Mouse (Mus musculus) heart, adult 8-10 months (tissue): ENCODE results near the gene Tie1. TPM values are rescaled to one million over a fixed set of nuclear protein-coding genes. Genes with fewer than 3 reads are reported as not detected.
"Not testable (repeated sequence)": the region's sequence is repeated elsewhere in the genome, so short reads cannot be mapped to it uniquely, and the experiment has no call there.

ENCODE experiments used
- DNase-seq: peaks from one replicate; pipeline ENCODE4 v3.0.0; 2022; ENCODE audit warnings: low spot score
- total RNA-seq, 4 experiments: library from RNA; stranded (reverse); gene quantifications; 2 replicates each; pipeline ENCODE4 v1.2.4; 2022

Tie1 gene
- total RNA-seq, result 10 to 100 TPM; 50.0 to 57.6 (median 56.7) TPM

DNA sequence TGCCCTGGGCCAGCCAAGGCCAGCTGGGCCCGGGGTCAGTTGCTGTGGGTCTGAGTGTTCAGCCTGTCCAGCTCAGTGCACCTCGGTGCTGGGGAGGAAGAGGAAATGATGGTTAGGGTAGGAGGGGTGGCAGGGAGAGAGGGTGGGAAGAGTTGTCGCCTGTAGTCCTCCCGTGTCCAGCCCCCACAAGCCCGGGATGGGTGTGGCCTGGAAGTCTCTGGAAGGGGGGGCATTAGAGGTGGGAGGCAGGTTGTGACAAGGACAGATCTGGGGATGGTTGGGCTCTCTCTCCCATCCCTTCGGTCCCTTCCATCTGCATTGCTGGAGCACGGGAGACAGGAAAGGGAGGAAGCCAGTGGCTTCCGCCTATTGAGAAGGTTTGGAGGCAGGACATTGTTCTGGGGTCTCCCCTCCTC, at the start of gene Tie1:
TSS of gene Tie1 (minus strand) at position 345 of the 416 bp plus-strand sequence.
- peak; percentile 88 for DNase-seq

DNA sequence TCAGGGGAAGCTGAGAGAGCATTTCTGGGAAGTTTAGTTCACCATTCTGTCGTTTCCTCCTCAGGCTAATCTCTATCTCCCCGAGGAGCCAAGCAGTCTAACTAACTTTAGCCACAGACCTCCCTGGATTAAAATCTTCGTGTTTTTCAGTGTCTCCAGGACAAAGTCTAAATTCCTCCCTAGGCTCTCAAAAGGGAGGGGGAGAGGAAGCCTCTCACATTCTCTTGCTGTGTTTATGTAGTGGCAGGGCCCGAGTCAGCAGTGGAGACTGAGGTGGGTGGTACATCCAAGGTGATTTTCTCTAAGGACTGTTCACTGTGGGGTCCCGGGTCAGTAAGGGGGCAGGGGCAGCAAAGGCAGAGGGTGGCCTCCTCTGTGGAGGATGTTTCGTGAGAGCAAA, 47.9 kb upstream of the Tie1 start:
- DNase-seq, result no peak

DNA sequence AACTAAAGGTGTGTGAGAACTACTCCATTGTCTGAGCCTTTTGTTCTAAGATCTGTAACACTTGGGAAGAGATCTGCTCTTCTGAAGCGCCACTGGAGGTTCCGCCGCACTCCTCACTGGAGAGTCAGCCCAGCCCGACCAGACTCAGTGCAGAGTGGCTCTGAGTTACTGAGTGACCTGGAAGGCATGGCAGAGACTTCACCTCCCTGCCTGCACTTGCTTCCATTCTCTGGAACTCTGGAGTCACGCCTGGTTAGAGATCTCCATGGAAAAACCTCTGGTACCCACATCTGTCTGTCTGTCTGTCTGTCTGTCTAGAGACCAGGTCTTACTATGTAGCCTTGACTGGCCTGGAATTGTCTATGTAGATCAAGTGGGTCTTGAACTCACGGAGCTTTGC, 45.7 kb upstream of the Tie1 start:
- no peak for DNase-seq

DNA sequence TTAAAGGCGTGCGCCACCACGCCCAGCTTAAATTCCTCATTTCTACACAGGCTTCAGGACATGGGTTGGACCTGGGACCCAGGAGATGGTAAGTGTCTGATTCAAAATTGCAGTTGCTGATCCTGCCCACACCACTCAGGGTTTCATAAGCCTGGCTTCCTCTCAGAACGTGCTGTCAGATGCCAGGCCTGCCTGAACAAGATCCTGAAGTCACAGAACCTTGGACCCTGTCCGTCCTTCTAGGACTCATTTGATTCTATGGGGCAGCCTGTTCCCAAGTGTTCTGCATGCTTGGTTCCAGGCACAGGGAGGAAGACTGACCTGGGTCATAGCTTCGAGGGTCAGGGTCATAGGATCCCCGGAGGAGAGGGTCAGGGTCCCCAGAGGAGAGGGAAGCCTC, 43.7 kb upstream of the Tie1 start:
- no peak for DNase-seq

DNA sequence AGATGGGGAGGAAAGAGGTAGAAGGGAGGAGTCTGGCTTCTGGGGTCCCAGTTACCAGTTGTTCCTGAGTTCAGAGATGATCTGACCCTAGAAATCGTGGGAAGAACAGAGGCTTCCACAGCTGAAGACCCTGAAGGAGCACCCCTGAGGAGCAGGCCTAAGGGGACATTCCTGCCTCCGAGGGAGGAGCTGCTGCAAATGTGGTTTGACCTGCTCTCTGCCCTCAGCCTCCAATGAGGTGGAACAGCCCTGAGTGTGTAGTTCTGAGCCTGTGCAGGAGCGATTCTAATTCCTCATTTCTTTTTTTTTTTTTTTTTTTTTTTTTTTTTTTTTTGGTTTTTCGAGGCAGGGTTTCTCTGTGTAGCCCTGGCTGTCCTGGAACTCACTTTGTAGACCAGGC, 43.3 kb upstream of the Tie1 start:
- DNase-seq, result no peak

DNA sequence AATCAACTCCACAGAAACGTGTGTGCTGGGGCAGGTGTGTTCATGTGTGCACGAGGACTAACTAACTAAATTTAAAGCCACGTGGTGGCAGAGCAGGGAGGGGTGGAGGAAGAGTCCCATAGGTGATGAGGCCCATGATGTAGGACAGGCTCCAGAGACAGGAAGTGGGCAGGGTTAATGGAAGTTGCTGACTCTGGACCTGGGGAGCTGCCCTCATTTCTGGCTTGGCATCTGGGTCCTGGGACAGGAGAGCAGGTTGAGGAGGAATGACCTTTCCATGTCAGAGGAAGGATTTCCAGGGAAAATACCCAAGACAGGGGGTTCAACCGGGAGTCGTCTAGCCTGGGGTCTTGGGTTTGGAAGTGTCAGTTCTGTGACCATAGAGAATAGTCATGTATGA, 42.8 kb upstream of the Tie1 start:
- DNase-seq, result no peak

DNA sequence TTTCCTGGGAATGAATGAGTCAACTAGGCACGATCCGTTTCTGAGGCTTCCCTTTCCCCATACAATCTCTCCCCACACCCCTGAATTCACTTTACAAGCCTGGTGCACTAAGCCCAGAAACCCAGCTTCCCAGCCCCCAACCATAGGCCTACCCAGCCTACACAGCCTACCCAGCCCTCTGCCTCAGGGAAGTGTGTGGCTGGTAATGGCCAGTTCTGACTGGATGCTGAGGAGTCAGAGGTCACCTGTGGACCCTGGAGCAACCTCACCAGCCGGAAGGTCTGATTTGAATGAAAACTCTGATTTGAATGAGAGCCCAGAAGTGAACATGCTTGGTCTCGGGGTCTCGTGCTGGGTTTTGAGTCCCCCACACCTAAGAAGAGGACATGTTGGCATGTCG, 37.9 kb upstream of the Tie1 start:
- no peak for DNase-seq

DNA sequence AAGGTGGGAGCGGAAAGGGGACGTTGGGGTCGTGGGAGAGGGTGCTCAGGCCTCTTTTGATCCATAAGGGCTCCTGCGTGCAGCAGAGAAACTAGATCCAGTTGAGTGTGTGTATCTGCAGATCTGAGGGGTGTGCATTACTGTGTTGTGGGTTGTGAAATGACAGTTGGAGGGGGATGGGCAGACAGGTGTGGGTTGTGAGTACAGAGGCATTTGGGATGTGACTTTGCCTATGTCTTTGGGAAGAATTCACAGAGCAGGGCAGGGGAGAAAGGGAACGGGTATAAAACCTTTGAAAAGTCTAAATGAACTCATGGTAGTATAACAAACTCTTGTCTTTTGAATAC, 37.4 kb upstream of the Tie1 start:
- DNase-seq, result no peak

DNA sequence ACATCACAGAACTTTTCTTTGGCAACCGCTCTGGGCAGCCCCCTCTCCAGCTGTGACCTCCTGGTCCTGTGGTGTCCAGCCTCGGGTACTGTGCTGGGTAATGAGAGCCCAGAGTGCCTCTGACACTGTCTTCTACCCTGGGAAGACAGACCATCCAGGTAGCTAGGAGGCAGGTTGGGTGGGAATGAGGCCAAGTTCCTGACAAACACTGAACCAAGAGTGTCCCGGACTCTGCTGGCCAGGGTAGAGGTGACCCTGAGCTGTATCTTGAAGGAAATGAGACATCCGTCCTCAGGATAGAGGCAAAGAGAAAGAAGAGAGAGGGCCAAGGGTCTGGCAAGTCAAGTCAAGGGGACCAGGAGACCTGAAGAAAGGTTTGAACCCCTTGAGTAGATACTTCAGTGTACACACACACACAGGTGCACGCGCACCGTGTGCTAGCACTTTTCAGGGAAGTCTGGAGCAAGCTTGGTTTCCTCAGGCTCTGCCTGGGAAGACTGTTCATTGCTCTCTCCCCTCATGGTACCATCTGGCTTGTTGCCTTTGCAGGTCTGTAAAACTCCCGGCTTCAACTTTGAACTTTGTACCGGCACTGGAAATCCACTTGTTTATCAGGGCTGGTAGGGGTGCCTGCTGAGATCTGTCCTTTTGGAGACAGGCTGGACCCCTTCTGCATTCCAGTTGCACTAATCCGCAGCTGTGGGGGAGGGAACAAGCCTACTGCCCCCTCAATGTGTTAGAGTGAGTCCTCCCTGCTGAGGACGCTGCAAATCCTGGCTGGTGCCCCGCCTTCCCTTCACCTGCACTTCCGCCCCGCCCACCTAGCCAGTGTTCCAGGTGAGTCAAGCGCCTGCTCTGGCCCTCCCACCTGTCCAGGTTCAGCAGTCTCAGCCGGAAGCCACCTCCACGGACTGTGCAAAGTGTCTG, 36.8 kb upstream of the Tie1 start, which contains the start of gene 2610528J11Rik:
TSS of gene 2610528J11Rik (plus strand) at position 592 of the 927 bp plus-strand sequence.
- no peak for DNase-seq

DNA sequence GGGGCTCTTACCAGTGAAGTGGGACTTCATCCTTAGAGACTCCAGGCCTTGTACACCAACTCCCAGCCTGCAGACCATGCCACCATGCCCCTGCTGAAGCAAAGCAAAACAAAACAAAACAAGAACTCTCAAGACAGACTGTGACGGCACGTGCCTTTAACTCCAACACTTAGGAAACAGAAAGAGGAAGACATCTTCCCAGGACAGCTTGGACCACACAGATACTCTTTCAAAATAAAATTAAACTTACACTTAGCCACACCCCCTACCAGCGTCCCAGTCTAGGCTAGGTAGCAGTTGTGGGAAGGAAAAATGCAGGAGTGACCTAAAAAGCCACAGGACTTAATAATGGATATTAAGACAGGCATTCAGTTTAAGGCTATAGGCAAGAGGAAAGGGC, 35.9 kb upstream of the Tie1 start:
- no peak for DNase-seq

DNA sequence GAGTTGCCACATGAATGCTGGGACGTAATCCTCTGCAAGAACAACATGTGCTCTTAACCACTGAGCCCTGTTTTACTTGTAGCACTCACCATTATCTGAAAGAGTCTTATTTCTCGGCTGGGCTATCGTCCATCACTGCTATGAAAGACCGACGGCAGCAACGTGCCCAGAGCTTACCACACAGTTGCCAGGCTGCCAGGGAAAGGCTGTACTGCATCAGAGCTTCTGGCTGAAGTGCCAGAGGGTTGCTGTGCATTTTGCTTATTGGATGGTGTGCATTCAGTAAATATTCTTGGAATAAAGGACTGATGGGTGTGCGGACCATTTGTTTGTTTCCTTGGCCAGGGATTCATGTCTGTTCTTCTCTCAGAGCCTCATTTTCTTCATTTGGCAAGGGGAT, 34.1 kb upstream of the Tie1 start:
- no peak for DNase-seq

DNA sequence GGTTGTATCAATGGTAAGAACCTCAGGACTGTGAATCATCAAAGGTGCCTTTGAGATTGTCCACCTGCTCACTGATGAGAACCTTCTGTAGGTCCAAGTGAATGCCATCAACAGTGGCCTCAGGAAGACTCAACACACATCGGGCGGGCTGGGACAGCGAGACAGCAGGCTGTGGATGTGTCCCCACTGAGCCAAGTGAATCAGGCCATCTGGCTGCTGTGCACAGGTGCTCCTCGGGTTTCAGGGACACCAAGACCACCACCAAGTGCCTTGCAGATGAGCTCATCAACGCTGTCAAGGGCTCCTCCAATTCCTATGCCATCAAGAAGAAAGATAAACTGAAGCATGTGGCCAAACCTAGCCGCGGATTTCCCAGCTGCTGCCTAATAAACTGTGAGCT, 32.4 kb upstream of the Tie1 start:
- DNase-seq, result no peak

DNA sequence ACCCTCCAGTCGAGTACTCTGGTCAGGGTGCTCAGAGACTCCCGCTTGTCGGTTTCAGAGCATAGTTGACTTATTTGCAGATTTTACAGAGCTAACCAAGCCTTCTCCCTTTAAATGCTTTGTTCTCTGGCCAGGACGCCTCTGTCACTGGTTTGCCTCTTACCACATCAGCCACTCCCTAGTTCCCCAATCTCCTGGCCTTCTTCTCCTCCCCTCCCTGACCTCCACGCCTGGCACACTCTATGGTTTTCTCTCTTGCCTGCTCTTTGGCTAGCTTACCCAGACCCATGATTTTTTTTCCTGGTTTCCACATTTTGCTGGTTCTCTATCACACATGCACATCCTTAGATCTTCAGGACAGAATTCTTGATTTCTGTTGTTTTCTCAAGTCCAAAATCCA, 28.3 kb upstream of the Tie1 start:
- DNase-seq, result no peak

DNA sequence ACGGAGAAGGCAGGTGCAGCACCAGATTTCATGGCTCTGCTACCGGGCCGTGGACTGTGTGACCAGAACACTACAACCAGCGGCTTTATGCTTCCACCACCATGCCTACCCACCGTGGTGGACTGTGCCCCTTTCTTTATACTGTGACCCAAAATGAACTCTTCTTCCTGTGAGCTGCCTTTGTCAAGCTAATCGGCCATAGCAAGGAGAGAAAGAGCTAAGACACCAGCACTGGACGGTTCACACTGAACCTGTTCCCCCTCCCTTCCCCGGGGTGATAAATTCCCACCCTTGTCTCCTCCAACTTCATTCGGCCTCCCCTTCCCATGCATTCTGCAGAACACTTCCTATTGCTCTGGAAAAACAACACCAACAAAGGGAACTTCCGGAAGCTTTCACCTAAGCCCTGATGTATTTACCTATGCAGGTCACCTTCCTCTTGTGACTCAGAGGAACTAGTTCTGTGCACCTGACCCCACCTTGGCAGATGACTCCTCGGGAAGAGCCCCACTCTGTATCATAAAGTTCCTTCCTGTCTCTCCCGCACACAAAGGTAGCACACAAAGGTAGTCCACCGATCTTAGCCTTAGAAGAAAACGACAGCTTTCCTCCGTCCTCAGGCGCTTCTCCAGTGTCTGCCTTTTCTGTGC, 27.8 kb upstream of the Tie1 start:
- no peak for DNase-seq

DNA sequence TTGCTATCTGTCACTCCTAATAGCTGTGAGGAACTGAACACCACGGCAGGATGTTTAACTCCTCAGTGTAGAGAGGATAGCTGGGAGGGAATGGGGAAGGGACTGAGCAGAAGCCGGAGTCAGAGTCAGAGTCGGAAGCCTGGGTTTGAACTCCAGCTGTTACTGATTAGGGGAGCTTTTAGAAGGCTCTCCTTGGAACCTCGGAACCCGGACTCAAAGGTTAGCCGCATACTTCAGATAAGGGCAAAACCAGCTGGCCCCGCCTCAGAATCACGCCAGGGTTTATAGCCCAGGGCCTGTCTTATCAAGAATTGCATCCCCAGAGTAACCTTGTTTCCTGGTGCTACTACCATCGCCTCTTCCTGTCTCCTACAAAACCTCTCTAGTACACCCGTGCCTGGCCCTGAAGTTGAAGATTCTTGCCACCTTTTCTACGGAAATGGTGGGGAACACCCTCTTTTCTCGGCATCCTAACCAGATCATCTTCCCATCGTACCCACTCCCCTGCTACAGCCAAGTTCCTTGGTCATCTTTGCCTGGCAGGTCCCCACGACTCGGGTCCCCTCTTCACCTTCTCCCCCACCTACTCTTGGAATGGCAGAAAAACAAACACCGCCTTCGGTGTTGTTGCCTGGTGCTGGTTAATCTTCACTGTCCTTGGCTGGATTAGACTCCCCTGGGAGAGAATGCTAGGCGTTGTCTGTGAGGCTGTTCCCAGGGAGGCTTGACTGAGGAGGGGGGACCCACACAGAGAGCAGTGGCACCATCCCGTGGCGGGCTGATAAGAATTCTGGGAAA, 27.0 kb upstream of the Tie1 start:
- peak; percentile 39 for DNase-seq

DNA sequence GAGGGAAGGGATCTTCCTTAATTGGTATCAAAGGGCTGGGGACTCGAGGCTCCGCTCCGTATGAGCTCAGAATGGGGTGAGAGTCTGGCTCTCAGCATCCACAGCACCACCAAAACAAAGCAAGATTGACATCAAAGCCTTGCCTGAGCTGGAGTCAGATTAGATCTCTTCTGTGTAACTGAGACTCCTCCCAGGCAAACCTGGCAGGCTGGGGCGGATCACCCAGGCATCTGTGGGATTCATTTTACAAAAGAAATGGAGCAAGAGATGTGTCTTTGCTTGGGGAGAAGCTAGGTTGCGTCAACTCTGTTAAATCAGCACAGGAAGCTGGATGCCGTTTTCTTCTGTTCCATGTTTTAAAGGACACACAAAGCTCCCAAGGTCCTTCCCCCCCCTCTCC, 19.2 kb upstream of the Tie1 start:
- DNase-seq, result peak; percentile 35

DNA sequence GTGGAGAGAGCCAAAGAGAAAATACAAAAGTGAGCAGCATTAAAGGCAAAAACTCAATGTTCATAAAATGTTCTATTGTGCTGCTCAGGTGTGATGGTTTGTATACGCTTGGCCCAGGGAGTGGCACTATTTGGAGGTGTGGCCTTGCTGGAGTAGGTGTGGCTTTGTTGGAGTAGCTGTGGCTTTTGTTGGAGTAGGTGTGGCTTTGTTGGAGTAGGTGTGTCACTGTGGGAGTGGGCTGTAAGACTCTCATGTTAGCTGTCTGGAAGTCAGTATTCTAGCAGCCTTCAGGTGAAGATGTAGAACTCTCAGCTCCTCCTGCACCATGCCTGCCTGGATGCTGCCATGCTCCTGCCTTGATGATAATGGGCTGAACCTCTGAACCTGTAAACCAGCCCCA, 17.3 kb upstream of the Tie1 start:
- DNase-seq, result not testable (repeated sequence)

DNA sequence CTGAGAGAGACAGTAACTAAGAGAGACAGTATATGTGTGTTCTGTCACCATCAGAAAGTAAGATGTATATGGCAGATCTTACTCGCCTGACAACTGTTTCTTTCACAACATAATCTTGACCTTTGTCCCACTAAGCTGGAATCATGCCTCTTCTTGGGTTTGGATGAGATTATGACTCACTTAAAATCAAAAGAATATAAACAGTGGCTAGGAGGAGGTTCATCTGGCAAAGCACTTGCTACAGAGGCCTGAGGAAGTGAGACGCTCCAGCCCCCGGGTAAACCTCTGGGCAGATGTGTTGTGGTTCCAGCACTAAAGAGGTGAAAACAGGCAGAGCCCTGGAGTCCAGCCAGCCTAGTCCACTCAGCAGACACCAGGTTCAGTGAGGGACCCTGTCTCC, 15.7 kb upstream of the Tie1 start:
- DNase-seq, result peak; percentile 41

DNA sequence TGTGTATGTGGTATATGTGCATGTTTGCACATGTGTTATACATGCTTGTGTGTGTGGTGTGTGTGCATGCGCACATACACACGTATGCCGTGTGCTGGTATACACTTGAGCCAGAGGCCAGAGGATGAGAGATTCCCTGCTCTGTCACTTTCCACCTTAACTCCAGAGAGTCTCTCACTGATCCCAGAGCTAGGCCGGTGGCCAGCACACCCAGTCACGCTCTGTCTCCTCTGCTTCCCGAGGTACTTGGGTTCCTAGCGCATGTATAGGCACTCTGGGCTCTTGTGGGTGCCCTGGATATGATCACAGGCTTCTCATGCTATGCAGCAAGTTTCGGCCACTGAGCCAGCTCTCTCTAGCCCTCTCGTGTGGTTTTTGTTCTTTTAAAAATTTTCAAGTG, 10.9 kb upstream of the Tie1 start:
- DNase-seq, result no peak

DNA sequence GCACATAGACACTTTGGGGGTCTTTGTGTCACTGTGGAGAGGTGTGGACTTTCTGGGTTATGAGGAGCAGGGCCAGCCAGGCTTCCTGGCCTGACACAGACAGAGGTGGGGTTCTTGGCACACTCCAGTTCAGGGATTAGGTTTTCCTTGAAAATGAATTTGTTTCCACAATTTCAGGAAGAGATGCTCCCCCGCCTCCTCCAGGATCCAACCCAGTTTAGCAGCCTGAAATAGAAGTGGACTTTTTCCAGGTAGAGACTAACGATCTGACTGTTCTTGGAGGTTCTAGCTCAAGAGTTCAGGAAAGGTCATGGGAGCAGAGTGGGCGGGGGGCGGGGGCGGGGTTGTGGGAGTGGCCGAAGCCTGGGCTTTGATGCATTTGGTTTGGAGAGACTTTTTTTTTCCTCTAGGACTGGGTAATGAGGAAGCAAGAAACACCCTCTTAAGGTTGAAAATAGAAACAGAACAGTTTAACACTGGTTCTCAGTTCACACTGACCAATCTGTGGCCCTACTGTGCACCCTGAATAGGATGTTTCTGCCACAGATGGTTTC, 10.4 kb upstream of the Tie1 start:
- DNase-seq, result peak; percentile 84

DNA sequence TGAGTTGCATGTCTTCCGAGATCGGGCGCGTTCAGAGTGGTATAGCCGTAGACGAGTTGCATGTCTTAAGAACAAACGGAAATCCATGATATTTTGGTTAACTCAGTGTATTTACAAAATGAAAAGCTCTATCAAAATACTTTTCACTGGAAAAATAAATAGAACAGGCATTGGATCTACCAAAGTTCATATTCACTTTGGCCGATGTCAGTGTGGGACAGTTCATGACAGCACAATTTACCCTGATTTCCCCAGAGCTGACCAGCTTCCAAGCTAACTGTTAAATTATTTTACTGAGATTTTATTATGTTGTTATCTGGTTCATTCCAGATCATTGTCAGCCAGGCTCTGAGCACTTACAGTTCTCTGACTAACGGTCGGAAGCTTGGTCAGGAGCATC, 600 bp upstream of the Tie1 start:
- DNase-seq, result no peak
